Mouse (Mus musculus): ENCODE data around the gene Pten. TPM values are rescaled to one million over a fixed set of nuclear protein-coding genes. Genes with fewer than 3 reads are reported as not detected.
A peak's percentile ranks its signal among the peaks of the same experiment; 100 is the strongest.

Pten gene
- polyA plus RNA-seq, 1 experiment from 2014 or later = 10.8 TPM

- Histone ChIP-seq H3K4me1 (ENCODE audit: insufficient read depth, low read depth, low read length) (peaks cover 7% of the 10 kb centered on the region; the same call in 1 of the 2 replicates), H3K9me3 (ENCODE audit: low read length) (no peaks in the 10 kb centered on the region), H3K36me3 (ENCODE audit: insufficient read depth, low read length) (no peaks in the 10 kb centered on the region), H3K27ac (ENCODE audit: low read length) (peak overlapping the region; percentile 99), H3K4me3 (ENCODE audit: low read depth, low read length) (peak overlapping the region; percentile 99), H3K27me3 (replicated peaks; ENCODE audit: insufficient read depth, low read length) (no peaks in the 10 kb centered on the region), H3K4me2 (replicated peaks; ENCODE audit: low read depth, low read length) (peak overlapping the region; percentile 96), H3K9ac (replicated peaks; ENCODE audit: low read depth) (peak overlapping the region; percentile 96)
- peak; percentile 9 for ATAC-seq
- 2% methylated on average over 33 of the region's 69 CpGs for WGBS
- no peak for TF ChIP-seq EP300 (IDR thresholded peaks at IDR 0.05)
- no peak; the same call in 1 of the 2 replicates for TF ChIP-seq CTCF (IDR thresholded peaks at IDR 0.05)
- DNase-seq (ENCODE audit: low spot score) = no peak
Observed at GRCm38 (mm10) chr19:32757831-32758792, 815 bp downstream of the Pten start.

DNA sequence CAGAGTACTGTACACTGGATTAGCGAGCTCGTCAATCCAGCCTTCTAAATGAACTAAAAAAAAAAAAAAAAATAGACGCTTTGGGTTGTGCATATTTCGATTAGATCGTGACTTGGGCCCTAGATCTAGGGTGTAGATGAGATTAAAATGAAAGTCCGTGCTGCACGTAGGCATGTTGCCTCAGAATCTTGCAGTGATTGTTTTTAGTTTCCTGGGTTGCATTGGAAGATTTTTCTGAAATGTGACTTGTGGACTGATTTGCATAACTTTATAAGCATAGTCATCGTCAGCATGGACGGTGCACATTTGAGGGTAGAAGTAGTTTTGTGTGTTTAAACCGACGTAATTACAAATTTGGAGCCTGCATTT lies 1.5 kb downstream of the Pten start:
- WGBS = under 1% methylated on average over 11 of the region's 11 CpGs
- Histone ChIP-seq H3K9me3 (ENCODE audit: low read length) (no peaks in the 10 kb centered on the region), H3K36me3 (ENCODE audit: insufficient read depth, low read length) (no peaks in the 10 kb centered on the region), H3K4me1 (ENCODE audit: insufficient read depth, low read depth, low read length) (peaks cover 7% of the 10 kb centered on the region; the same call in 1 of the 2 replicates), H3K9ac (replicated peaks; ENCODE audit: low read depth) (peak overlapping the region; percentile 96), H3K27me3 (replicated peaks; ENCODE audit: insufficient read depth, low read length) (no peaks in the 10 kb centered on the region), H3K4me2 (replicated peaks; ENCODE audit: low read depth, low read length) (peak overlapping the region; percentile 96), H3K27ac (ENCODE audit: low read length) (no peak overlapping the region), H3K4me3 (ENCODE audit: low read depth, low read length) (peak overlapping the region; percentile 99)
- TF ChIP-seq EP300 (IDR thresholded peaks at IDR 0.05) (no peak), CTCF (IDR thresholded peaks at IDR 0.05) (no peak)
- no peak for ATAC-seq
- DNase-seq (ENCODE audit: low spot score) = no peak

DNA sequence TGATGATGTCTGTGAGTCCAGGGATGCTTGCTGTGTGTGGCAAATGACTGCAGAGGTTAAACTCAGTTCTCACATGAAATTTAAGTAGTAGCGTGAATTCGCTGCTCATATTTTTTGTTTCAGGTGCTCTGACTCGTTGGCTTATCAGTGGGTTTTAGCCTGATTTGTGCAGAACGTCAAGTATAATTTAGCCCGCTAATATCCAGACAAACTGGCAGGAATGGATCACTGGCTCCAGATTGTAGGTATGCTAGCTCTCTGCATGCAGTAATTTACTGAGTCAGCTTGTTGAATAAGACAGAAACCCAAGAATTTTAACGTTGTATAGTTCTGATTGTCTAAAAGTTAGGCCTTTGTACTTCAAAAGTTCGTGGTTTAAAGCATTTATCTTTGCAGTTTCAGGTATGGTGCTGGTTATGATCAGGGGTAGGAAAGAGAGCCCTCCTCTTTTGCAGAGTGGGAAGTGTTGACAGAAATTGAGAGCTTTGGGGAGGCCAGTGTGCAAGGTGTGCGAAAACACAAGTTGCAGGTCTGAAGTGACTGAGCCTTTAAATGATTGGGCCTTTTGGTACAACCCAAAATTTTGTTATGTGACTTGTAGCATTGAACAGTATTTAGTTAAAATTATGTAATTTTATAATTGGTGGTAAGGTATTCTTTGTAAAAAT lies 2.2 kb downstream of the Pten start:
- WGBS = under 1% methylated on average over 8 of the region's 8 CpGs
- DNase-seq (ENCODE audit: low spot score) (no peak), ATAC-seq (no peak)
- no peak overlapping the region for H3K27ac ChIP-seq (ENCODE audit: low read length)
- peak overlapping the region; percentile 96 for H3K9ac ChIP-seq (replicated peaks; ENCODE audit: low read depth)
- H3K9me3 ChIP-seq (ENCODE audit: low read length) = no peaks in the 10 kb centered on the region
- H3K4me1 ChIP-seq (ENCODE audit: insufficient read depth, low read depth, low read length) = peaks cover 7% of the 10 kb centered on the region; the same call in 1 of the 2 replicates
- peak overlapping the region; percentile 96 for H3K4me2 ChIP-seq (replicated peaks; ENCODE audit: low read depth, low read length)
- no peaks in the 10 kb centered on the region for H3K36me3 ChIP-seq (ENCODE audit: insufficient read depth, low read length)
- H3K27me3 ChIP-seq (replicated peaks; ENCODE audit: insufficient read depth, low read length) = no peaks in the 10 kb centered on the region
- TF ChIP-seq CTCF (IDR thresholded peaks at IDR 0.05) = no peak
- no peak for TF ChIP-seq EP300 (IDR thresholded peaks at IDR 0.05)
- H3K4me3 ChIP-seq (ENCODE audit: low read depth, low read length) = peak overlapping the region; percentile 99

- Histone ChIP-seq H3K9me3 (ENCODE audit: low read length) (no peaks in the 10 kb centered on the region), H3K4me3 (ENCODE audit: low read depth, low read length) (peak overlapping the region; percentile 27; the same call in 1 of the 2 replicates), H3K27ac (ENCODE audit: low read length) (no peak overlapping the region), H3K9ac (replicated peaks; ENCODE audit: low read depth) (0 out of 2 replicates have a peak overlapping the region, but pooled peaks have one; percentile 26), H3K36me3 (ENCODE audit: insufficient read depth, low read length) (no peaks in the 10 kb centered on the region), H3K4me2 (replicated peaks; ENCODE audit: low read depth, low read length) (peak overlapping the region; percentile 96), H3K27me3 (replicated peaks; ENCODE audit: insufficient read depth, low read length) (no peaks in the 10 kb centered on the region), H3K4me1 (ENCODE audit: insufficient read depth, low read depth, low read length) (peaks cover 7% of the 10 kb centered on the region; the same call in 1 of the 2 replicates)
- DNase-seq (ENCODE audit: low spot score) (peak; percentile 67), ATAC-seq (no peak)
- 18% methylated on average over 6 of the region's 6 CpGs for WGBS
- TF ChIP-seq CTCF (IDR thresholded peaks at IDR 0.05) = no peak
Observed at GRCm38 (mm10) chr19:32760499-32760898, 3.2 kb downstream of the Pten start.

DNA sequence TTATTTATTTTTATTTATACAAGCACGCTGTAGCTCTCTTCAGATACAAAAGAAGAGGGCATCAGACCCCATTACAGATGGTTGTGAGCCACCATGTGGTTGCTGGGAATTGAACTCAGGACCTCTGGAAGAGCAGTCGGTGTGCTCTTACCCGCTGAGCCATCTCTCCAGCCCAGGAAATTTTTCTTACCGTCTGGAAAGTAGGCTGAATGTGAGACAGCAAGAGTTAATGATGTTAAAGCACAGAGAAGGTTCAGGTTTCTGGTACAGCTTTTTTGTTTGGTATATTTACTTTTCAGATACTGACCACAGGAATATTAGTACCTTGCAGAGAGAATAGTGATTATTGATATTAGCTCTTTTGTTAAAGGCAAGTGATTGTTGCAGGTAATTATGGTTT lies 3.9 kb downstream of the Pten start:
- Histone ChIP-seq H3K36me3 (ENCODE audit: insufficient read depth, low read length) (no peaks in the 10 kb centered on the region), H3K27me3 (replicated peaks; ENCODE audit: insufficient read depth, low read length) (no peaks in the 10 kb centered on the region), H3K4me2 (replicated peaks; ENCODE audit: low read depth, low read length) (peak overlapping the region; percentile 96), H3K4me1 (ENCODE audit: insufficient read depth, low read depth, low read length) (peaks cover 7% of the 10 kb centered on the region; the same call in 1 of the 2 replicates), H3K27ac (ENCODE audit: low read length) (no peak overlapping the region), H3K4me3 (ENCODE audit: low read depth, low read length) (no peak overlapping the region), H3K9ac (replicated peaks; ENCODE audit: low read depth) (no peak overlapping the region), H3K9me3 (ENCODE audit: low read length) (no peaks in the 10 kb centered on the region)
- DNase-seq (ENCODE audit: low spot score) (no peak), ATAC-seq (no peak)
- TF ChIP-seq EP300 (IDR thresholded peaks at IDR 0.05) (no peak), CTCF (IDR thresholded peaks at IDR 0.05) (no peak)
- WGBS = 49% methylated on average over 4 of the region's 4 CpGs

DNA sequence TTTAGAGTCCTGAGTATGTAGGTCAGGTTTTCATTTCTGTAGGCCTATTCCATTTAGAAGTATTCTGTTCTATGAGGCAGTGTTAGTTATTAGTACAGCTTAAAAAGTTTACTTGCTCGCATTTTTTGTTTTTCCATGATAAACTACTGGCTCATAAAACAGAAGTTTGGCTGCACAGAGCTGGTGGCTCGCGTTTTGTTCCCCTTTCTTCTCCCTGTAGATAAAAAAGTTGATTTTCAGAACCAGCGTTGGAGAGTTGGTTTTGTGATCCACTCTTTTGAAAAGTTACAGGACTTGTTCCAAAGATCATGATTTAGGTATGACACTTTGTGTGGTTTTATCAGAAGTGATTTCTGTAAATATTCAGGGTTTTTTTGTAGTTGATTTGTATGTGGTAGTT lies 5.2 kb downstream of the Pten start:
- DNase-seq (ENCODE audit: low spot score) (no peak), ATAC-seq (no peak)
- no peaks in the 10 kb centered on the region for H3K9me3 ChIP-seq (ENCODE audit: low read length)
- no peak overlapping the region; the same call in 1 of the 2 replicates for H3K4me2 ChIP-seq (replicated peaks; ENCODE audit: low read depth, low read length)
- peaks cover 7% of the 10 kb centered on the region; the same call in 1 of the 2 replicates for H3K4me1 ChIP-seq (ENCODE audit: insufficient read depth, low read depth, low read length)
- no peak overlapping the region for H3K9ac ChIP-seq (replicated peaks; ENCODE audit: low read depth)
- no peak for TF ChIP-seq EP300 (IDR thresholded peaks at IDR 0.05)
- no peak for TF ChIP-seq CTCF (IDR thresholded peaks at IDR 0.05)
- no peaks in the 10 kb centered on the region for H3K27me3 ChIP-seq (replicated peaks; ENCODE audit: insufficient read depth, low read length)
- H3K27ac ChIP-seq (ENCODE audit: low read length) = no peak overlapping the region
- 50% methylated on average over 4 of the region's 4 CpGs for WGBS
- no peaks in the 10 kb centered on the region for H3K36me3 ChIP-seq (ENCODE audit: insufficient read depth, low read length)
- H3K4me3 ChIP-seq (ENCODE audit: low read depth, low read length) = no peak overlapping the region
